Mouse (Mus musculus) WW6 (cell line): ENCODE data around the gene Syt6.
A peak's percentile ranks its signal among the peaks of the same experiment; 100 is the strongest.

Source experiments
- DNase-seq: peaks from one replicate; pipeline ENCODE4 v3.0.0-alpha.2; 2013; ENCODE audit warnings: low read depth, low spot score

The Syt6 gene

DNA sequence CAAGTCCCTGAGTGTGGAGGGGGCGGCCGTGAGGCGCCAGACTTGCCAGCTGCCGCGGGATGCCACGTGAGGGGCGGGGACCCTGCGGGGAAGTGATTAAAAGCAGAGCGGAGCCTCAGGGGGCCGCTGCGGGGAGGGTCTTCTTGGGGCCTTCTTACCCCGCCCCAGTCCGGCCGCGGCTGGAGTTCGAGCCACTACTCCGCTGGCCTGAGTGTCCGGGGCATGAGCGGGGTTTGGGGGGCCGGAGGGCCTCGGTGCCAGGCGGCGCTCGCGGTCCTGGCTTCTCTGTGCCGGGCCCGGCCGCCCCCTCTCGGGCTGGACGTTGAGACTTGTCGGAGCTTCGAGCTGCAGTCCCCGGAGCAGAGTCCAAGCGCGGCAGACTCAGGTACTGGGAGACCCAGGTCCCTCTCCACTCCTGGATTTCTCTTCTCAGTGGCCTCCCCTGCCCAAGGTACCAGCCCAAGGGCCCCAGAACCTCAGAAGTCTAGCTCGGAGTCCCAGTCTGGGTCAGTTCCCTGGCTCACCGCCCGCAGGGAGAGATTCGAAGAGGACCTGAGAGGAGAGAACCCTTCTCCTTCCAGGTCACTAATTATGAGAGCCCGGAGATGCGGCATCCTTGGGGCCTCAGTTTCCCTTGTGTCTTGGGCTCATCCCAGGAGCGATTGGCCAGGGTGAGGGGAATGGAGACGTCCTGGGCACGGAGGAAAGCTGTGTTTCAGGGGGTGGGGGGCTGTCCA is at the start of gene Syt6:
TSS of gene Syt6 (plus strand) at position 76 of the 737 bp plus-strand sequence.
- DNase-seq: no peak

- no peak for DNase-seq
Observed at GRCm38 (mm10) chr3:103526201-103526704, 48.8 kb upstream of the Syt6 start.

DNA sequence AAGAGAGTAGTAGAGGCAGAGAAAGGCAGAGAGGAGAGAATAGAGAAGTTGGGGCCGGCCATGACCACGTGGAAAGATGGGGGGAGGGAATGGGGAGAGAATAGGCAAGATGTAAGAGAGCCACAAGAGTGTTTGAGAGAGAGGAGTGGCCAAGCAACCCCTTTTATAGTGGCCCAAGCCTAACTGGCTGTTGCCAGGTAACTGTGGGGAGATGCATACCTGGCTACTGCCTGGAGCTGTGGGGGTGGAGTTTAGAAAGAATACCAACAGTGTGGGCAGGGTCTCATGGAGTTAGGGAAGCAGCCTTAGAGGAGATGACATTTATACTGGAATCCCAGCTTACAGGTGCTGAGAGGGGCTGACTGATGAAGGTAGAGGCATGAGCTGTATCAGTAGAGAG is 48.2 kb upstream of the Syt6 start:
- DNase-seq: no peak

DNA sequence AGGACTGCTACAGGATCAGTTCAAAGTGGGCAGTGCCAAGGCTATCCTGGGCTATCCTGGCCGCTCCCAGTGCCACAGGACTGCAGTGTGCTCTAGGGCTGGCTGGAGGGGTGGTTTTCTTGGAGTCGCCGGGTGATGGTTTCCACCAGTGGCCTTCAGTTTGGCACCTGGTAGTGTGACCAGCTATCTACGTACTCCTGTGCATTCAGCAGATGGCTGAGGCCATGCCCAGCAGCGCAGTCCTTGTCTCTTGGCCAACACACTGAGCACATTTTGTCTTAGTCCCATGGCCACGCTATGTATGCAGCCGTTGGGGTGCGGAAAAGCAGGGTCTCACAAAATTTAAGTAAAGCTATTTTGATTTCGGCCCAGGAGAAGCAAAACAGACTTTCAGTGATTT is 41.0 kb upstream of the Syt6 start:
- DNase-seq: no peak

DNA sequence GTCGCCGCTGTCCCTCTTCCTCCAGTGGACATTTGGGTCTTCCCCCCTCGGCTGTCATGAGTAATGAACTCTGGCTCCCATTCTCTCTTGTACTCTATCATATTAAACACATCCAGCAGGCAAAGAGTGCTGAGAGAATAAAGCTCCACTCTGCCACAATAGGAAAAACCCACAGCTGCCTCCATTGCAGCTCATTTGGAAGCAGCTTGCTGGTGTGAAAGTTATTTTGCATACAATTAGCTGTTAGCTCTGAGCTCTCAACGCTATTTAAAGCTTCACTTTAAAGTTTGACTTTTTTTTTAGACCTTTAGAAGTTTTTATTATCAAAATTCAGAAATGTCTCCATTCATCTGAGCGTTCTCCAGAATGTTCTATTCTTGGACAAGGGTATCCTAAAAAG is 39.8 kb upstream of the Syt6 start:
- DNase-seq: no peak

DNA sequence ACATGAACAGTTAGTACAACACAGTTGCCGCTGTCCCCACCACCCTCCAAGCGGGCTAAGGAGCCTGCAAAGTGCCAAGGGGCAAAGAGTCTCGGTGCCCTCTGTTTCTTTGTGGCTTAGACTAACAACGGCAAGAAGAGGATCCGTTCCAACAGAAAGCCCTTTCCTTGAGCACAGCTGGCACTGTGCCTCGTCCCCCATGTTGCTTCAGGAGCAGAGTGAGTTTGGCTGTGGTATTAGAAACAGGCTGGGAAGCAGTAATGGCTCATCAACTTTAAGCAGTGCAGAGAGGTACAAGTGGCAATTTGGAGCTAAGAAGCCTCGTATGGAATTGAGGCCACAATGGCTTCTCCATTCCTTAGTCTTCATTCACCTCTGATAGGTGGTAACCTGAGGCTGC is 35.9 kb upstream of the Syt6 start:
- no peak for DNase-seq

DNA sequence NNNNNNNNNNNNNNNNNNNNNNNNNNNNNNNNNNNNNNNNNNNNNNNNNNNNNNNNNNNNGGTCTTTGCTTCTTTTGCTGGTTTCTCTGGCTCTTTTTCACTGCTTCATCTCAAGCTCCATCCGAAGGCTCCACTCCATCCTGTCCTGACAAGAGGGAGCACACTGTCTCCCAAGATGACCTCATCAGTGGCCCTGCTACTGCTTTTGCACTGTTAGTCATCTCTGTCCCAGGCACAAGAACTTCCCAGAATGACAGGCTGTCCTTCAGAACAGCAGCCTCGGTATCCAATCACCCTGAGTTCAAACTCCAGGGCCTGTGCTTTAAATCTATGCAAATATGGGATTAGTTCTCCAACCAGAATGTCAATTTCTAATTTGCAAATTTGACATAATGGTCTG is 28.9 kb upstream of the Syt6 start:
- DNase-seq: no peak

GRCm38 (mm10) chr3:103546626-103547025 is 28.4 kb upstream of the Syt6 start:
- no peak for DNase-seq

- DNase-seq: no peak
Observed at GRCm38 (mm10) chr3:103550236-103550635, 24.8 kb upstream of the Syt6 start.

GRCm38 (mm10) chr3:103567226-103567625 is 7.8 kb upstream of the Syt6 start:
- no peak for DNase-seq

DNA sequence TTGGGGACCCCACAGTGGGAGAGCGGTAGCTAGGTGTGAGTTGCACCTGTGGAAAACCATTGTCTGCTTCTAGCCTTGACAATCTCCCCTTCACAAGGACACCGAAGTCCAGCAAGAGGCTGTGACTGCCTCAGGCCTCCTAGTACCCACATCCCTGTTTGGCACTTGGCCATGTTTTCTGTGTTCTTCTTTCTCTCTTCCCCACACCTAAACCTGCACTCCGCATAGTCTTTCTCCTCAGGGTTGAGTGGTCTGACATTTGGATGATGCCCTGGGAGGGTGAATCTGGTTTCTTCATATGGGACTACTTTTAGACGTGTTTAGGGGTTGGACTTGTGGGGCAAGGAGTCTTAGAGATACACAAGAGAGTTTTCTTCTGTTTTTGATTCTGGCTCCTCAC is 2.5 kb upstream of the Syt6 start:
- DNase-seq: no peak

- DNase-seq: no peak
Observed at GRCm38 (mm10) chr3:103573106-103573790, 1.8 kb upstream of the Syt6 start.

GRCm38 (mm10) chr3:103573791-103574166 is 1.3 kb upstream of the Syt6 start:
- DNase-seq: peak; percentile 64

DNA sequence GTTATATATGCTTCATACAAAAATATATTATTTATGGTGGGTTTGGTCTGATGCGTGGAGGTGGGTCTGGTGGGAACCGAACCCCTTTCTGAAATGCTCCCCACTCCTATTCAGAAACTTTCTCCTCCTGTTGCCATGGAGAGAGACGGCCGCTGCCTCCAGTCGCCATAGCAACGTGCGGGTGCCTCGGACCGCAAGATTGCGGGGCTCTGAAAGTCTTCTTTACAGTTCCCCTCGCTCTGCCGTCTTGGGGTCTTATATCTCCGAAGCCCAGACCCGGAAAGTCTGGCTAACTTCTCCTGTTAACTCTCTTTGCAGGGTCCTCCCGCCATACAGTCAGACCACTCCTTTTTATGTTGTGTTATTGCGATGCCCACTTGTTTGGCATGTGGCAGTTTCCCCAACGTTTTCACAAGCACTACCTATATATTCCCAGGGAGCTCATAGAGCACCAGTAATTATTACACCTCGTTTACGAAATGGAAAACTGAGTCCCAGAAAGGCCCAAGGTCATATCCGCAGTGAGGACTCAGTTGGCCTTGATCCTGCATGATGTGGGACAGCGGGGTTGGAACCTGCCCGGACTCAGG is 370 bp upstream of the Syt6 start:
- no peak for DNase-seq

GRCm38 (mm10) chr3:103575893-103576641 is 1.0 kb downstream of the Syt6 start:
- no peak for DNase-seq

- no peak for DNase-seq
Observed at GRCm38 (mm10) chr3:103587136-103587535, 12.1 kb downstream of the Syt6 start.

- DNase-seq: no peak
Observed at GRCm38 (mm10) chr3:103587672-103588071, 12.6 kb downstream of the Syt6 start.

DNA sequence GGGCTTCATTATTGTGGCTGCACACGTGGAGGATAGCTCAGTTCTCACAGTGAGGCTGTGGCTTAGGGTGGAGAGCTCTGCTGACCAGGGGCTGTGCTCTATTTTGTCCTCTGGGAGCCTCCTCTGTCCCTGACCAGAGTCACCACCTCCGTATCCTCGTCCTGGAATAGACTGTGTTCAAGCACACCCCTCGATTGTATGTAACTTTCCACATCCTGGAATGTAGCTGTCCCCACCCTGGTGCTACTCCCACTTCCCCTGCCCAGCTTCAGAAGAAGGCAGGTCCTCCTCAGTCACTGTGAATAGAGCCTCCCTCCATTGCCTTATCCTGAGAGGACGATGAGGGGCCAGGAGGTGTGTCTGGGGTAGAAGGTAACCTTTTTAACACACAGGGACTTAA is 14.6 kb downstream of the Syt6 start:
- DNase-seq: no peak

GRCm38 (mm10) chr3:103592636-103593035 is 17.6 kb downstream of the Syt6 start:
- no peak for DNase-seq

- no peak for DNase-seq
Observed at GRCm38 (mm10) chr3:103593631-103594030, 18.6 kb downstream of the Syt6 start.

GRCm38 (mm10) chr3:103595271-103595810 is 20.3 kb downstream of the Syt6 start:
- no peak for DNase-seq

- no peak for DNase-seq
Observed at GRCm38 (mm10) chr3:103597586-103597985, 22.6 kb downstream of the Syt6 start.
